Mouse (Mus musculus) limb, embryonic 10.5 days (tissue): ENCODE results near the gene Cblc. TPM values are rescaled to one million over a fixed set of nuclear protein-coding genes. Genes with fewer than 3 reads are reported as not detected.

Source experiments
- DNase-seq: peaks from one replicate; pipeline ENCODE4 v3.0.0-alpha.2; 2017; ENCODE audit warnings: low spot score
- H3K27ac ChIP-seq: fragments of 300-500 bp; sonication (generic); 2 replicates; pipeline ENCODE4 v1.5.1; 2016; ENCODE audit warnings: mild to moderate bottlenecking
- H3K27me3 ChIP-seq: fragments of 300-500 bp; sonication (generic); 2 replicates; pipeline ENCODE4 v1.6.1; 2016; ENCODE audit warnings: low read depth, mild to moderate bottlenecking; ENCODE audit not compliant: poor library complexity, severe bottlenecking
- H3K36me3 ChIP-seq: fragments of 300-500 bp; sonication (generic); 2 replicates; pipeline ENCODE4 v1.6.1; 2016; ENCODE audit warnings: mild to moderate bottlenecking, moderate library complexity
- H3K4me1 ChIP-seq: fragments of 300-500 bp; sonication (generic); 2 replicates; pipeline ENCODE4 v1.6.1; 2016
- H3K4me3 ChIP-seq: fragments of 300-500 bp; sonication (generic); 2 replicates; pipeline ENCODE4 v1.5.1; 2016; ENCODE audit warnings: mild to moderate bottlenecking, moderate library complexity
- H3K9me3 ChIP-seq: fragments of 300-500 bp; sonication (generic); replicated peaks from 2 replicates; pipeline ENCODE4 v1.6.1; 2016; ENCODE audit warnings: mild to moderate bottlenecking
- WGBS: fragments of 180-500 bp; shearing (Covaris S2); methylation state at CpG from one replicate; pipeline ENCODE4 v1.1.7; 2016; 5-methylcytosine and 5-hydroxymethylcytosine counted together
- polyA plus RNA-seq: library from polyadenylated mRNA; unstranded; fragments of >200 nt; fragmentation: Nextera tagmentation; extraction: Ambion mirVana; gene quantifications from 2 replicates; pipeline ENCODE4 v1.2.1, GENCODE M21; 2016

Gene Cblc
- polyA plus RNA-seq, 1 experiment from 2014 or later: 1.4 TPM

DNA sequence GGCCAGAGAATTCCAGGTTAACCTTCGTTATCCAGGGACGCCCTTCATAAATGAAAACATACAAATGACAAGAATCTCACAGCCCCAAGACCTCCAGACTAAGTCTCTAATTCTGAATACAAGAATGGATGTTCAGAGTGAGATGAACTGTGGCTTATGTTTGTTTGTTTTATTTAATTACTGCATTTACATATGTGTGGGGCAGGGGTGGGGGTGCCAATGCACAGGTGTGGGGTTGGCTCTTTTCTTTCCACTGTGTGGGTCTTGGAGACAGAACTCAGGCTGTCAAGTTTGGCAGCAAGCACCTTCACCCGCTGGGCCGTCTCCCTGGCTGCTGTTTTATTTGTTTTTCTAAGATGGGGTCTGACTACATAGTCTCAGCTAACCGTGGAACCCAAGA is 54.1 kb downstream of the Cblc start:
- peaks cover 62% of the 10 kb centered on the region for H3K36me3 ChIP-seq
- no peaks in the 10 kb centered on the region for H3K27me3 ChIP-seq
- peaks cover 41% of the 10 kb centered on the region for H3K4me1 ChIP-seq
- DNase-seq: no peak
- H3K4me3 ChIP-seq: no peak overlapping the region
- 53% methylated on average over 5 of the region's 5 CpGs for WGBS
- H3K9me3 ChIP-seq: no peaks in the 10 kb centered on the region
- H3K27ac ChIP-seq: no peak overlapping the region

DNA sequence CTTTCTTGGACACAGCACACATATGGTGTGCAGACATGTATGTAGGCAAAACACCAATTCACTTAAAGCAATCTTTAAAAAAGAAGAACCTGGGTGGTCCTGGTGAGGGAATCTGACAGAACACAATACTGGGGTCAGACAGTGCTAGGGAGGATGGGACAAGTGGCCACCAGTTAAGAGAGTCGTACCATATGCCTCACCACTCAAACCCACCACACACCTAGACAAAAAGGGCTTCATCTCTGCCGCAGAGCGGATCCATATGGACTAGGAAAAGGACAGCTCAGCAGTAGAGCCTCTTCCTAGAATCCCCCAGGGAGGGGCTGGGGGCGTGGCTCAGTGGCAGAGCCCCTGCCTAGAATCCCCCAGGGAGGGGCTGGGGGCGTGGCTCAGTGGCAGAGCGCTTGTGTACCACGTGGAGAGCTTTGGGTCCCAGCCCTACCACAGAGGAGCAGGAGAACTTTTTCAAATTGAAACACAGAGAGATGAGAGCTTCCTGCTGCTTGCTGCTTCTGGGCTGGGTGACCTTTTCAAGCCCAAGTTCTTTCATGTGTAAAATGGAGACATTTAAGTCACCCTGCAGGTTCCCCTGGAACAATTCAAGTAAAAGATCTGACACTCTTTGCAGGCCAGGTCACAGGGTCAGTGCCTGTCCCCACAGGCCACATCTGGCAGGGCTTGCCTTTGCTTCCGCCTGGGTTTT is 55.1 kb downstream of the Cblc start:
- WGBS: 6% methylated on average over 8 of the region's 8 CpGs
- H3K4me3 ChIP-seq: 0 out of 2 replicates have a peak overlapping the region, but pooled peaks have one; percentile 10
- DNase-seq: no peak
- no peak overlapping the region for H3K27ac ChIP-seq
- no peaks in the 10 kb centered on the region for H3K27me3 ChIP-seq
- no peaks in the 10 kb centered on the region for H3K9me3 ChIP-seq
- peaks cover 72% of the 10 kb centered on the region for H3K36me3 ChIP-seq
- H3K4me1 ChIP-seq: peaks cover 31% of the 10 kb centered on the region

DNA sequence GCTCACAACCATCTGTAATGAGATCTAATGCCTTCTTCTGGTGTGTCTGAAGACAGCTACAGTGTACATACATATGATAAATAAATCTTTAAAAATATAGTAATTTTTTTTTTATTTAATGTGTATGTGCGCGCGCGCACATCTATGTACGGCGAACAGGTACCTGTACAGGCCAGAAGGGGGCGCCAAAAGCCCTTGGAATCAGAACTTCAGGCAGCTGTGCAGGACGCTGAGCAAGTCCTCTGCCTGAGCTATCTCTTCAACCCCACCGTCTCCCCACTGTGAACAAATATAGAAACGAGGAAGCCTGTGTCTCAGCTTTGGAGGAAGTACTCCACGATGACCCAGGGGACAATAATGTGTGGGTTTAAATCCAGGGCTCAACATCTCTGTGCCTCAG is 56.3 kb downstream of the Cblc start:
- no peak overlapping the region for H3K4me3 ChIP-seq
- H3K36me3 ChIP-seq: peaks cover 82% of the 10 kb centered on the region
- peaks cover 22% of the 10 kb centered on the region for H3K4me1 ChIP-seq
- WGBS: 94% methylated on average over 11 of the region's 11 CpGs
- no peak overlapping the region for H3K27ac ChIP-seq
- DNase-seq: no peak
- H3K9me3 ChIP-seq: no peaks in the 10 kb centered on the region; the same call in 1 of the 2 replicates
- no peaks in the 10 kb centered on the region for H3K27me3 ChIP-seq

DNA sequence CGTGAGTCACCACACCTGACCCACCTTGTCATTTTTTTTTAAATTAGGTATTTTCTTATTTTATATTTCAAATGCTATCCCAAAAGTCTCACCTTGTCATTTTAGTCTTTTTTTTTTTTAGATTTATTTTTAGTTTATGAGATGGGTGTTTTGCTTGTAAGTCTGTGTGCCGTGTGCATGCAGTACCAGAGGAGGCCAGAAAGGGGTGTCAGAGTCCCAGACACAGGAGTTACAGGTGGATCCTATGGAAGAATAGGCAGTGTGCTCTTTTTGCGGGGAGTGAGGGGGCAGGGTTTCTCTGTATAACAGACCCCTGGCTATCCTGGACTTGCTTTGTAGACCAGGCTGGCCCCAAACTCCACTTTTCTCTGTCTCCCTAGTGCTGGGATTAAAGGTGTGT is 57.8 kb downstream of the Cblc start:
- Histone ChIP-seq H3K27ac (no peak overlapping the region), H3K4me3 (no peak overlapping the region), H3K4me1 (peaks cover 12% of the 10 kb centered on the region), H3K9me3 (no peaks in the 10 kb centered on the region; the same call in 1 of the 2 replicates), H3K36me3 (peaks cover 84% of the 10 kb centered on the region), H3K27me3 (no peaks in the 10 kb centered on the region)
- 91% methylated on average over 3 of the region's 3 CpGs for WGBS
- no peak for DNase-seq

DNA sequence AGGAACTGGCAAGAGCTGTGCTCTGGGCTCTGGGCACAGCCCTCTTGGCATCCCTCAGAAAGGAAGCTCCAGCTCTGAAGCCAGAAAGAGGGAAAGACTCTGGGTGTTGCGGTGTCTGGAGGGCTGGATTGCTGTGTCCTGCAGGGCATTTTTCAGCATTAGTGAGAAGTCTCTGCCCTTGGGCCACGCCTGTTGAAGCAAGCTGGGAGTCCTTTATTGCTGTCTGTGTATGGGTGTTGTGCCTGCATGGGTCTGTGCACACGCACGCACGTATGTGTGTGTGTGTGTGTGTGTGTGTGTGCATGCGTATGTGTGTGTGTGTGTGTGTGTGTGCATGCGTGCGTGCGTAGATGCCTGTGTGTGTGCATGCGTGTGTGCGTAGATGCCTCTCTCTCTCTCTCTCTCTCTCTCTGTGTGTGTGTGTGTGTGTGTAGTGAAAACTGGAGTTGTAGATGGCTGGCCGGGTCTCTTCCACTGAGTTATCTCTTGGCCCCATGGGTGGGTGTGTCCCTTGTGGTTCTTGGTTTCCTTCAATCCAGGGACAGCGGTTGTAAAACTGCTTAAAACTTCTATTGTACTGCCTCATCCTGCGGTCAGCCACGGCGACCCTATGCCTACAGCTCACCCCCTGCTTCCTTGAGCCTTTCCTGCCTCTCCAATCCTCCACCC is 60.1 kb downstream of the Cblc start:
- Histone ChIP-seq H3K27me3 (no peaks in the 10 kb centered on the region), H3K4me1 (peaks cover 5% of the 10 kb centered on the region), H3K9me3 (no peaks in the 10 kb centered on the region; the same call in 1 of the 2 replicates), H3K4me3 (no peak overlapping the region), H3K27ac (no peak overlapping the region), H3K36me3 (peaks cover 90% of the 10 kb centered on the region)
- DNase-seq: no peak
- 93% methylated on average over 16 of the region's 16 CpGs for WGBS

DNA sequence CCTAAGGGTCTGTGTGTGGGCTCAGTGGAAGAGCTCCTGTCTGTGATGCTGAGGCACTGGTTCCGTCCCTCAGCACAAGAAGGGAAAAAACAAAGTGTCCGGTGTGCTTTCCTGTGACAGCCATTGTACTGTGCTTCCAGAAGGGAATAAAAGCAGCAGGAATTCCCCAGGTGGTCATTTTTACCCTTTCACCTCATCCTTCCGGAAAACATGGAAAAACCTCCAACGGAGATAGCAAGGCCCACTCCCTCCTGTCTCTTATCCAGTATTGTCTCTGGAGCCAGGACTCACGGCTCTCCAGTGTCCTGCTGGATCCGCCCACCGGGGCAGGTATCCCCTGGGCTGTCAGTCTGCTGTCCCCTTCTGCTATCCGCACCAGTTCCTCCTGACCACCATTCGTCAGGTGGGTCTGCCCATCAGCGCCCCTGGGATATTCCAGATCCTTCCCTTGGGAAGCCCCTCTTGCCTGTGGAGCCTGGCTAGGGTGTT is 62.4 kb downstream of the Cblc start:
- no peak for DNase-seq
- 93% methylated on average over 10 of the region's 10 CpGs for WGBS
- H3K36me3 ChIP-seq: peaks cover 92% of the 10 kb centered on the region

More for the DNA sequence above, 62.4 kb downstream of the Cblc start:
- H3K4me3 ChIP-seq: no peak overlapping the region
- no peaks in the 10 kb centered on the region; the same call in 1 of the 2 replicates for H3K9me3 ChIP-seq
- no peak overlapping the region for H3K27ac ChIP-seq
- H3K4me1 ChIP-seq: no peaks in the 10 kb centered on the region
- H3K27me3 ChIP-seq: no peaks in the 10 kb centered on the region

Other genes starting within 250 kb of the Cblc start
- 25.9 and 27.2 TPM in 2 replicates for gene Ppp1r37, start 233.7 kb downstream of the Cblc start, polyA plus RNA-seq
- gene Zfp296, start 219.5 kb downstream of the Cblc start, polyA plus RNA-seq: 0.71 and 0.93 TPM in 2 replicates
- gene Gemin7, start 219.2 kb downstream of the Cblc start, polyA plus RNA-seq: 196 and 201 TPM in 2 replicates
- gene Clasrp, start 192.3 kb downstream of the Cblc start, polyA plus RNA-seq: 59.0 and 63.4 TPM in 2 replicates
- 3.8 and 4.2 TPM in 2 replicates for gene Relb, start 167.4 kb downstream of the Cblc start, polyA plus RNA-seq
- 84.5 and 86.3 TPM in 2 replicates for gene Clptm1, start 131.8 kb downstream of the Cblc start, polyA plus RNA-seq
- gene Apoc2, start 118.9 kb downstream of the Cblc start, polyA plus RNA-seq: 0.28 TPM in 1 of 2 replicates, not detected in the other
- gene Gm44805, start 115.4 kb downstream of the Cblc start, polyA plus RNA-seq: not detected in 2 replicates
- 0.06 TPM in 1 of 2 replicates, not detected in the other for gene Apoc4, start 115.3 kb downstream of the Cblc start, polyA plus RNA-seq
- gene Apoc1, start 104.1 kb downstream of the Cblc start, polyA plus RNA-seq: 3.0 and 4.8 TPM in 2 replicates
- 63.0 and 83.6 TPM in 2 replicates for gene Apoe, start 97.6 kb downstream of the Cblc start, polyA plus RNA-seq
- gene Tomm40, start 81.4 kb downstream of the Cblc start, polyA plus RNA-seq: 244 and 285 TPM in 2 replicates
- 78.1 and 87.9 TPM in 2 replicates for gene Nectin2, start 46.3 kb downstream of the Cblc start, polyA plus RNA-seq
- 53.8 and 58.6 TPM in 2 replicates for gene Bcam, start 25.8 kb downstream of the Cblc start, polyA plus RNA-seq
- gene Bcl3, start 26.0 kb upstream of the Cblc start, polyA plus RNA-seq: 0.82 and 1.2 TPM in 2 replicates
- not detected in 2 replicates for gene Gm19345, start 55.2 kb upstream of the Cblc start, polyA plus RNA-seq
- not detected in 2 replicates for gene Ceacam16, start 64.5 kb upstream of the Cblc start, polyA plus RNA-seq
- gene Ceacam19, start 91.2 kb upstream of the Cblc start, polyA plus RNA-seq: not detected in 2 replicates
- 6.2 TPM in 2 replicates for gene Pvr, start 124.4 kb upstream of the Cblc start, polyA plus RNA-seq
- 0.21 and 0.24 TPM in 2 replicates for gene Igsf23, start 153.9 kb upstream of the Cblc start, polyA plus RNA-seq
- not detected in 2 replicates for gene Ceacam20, start 168.6 kb upstream of the Cblc start, polyA plus RNA-seq
- gene Nlrp9b, start 194.7 kb upstream of the Cblc start, polyA plus RNA-seq: not detected in 2 replicates